ENCODE assay signal across 7 mouse cellular contexts in genomic region chr13:97193420-97193819, GRCm38 (mm10). TPM values are rescaled to one million over a fixed set of nuclear protein-coding genes. Genes with fewer than 3 reads are reported as not detected.
A peak's percentile ranks its signal among the peaks of the same experiment; 100 is the strongest.
DNase-seq lines count a peak whose midpoint lies in the region; ATAC-seq and TF ChIP-seq lines count a peak whose summit lies in the region.

No protein-coding gene starts in this region.

- no peak for TF ChIP-seq CTCF in heart, postnatal 0 days (IDR thresholded peaks at IDR 0.05; ENCODE audit: low read depth)
- no peak for TF ChIP-seq CTCF in left cerebral cortex, adult 2 months (IDR thresholded peaks at IDR 0.05)

- H3K27me3 ChIP-seq in neural tube, embryonic 14.5 days (ENCODE audit: control insufficient read depth, insufficient read depth, low read length) = no peaks in the 10 kb centered on the region
- H3K27me3 ChIP-seq in heart, postnatal 0 days (ENCODE audit: control insufficient read depth, insufficient read depth, low read length) = no peaks in the 10 kb centered on the region
- H3K27me3 ChIP-seq in intestine, embryonic 15.5 days (replicated peaks) = no peaks in the 10 kb centered on the region

- no peak for TF ChIP-seq EP300 in heart, postnatal 0 days (IDR thresholded peaks at IDR 0.05; ENCODE audit: low read depth)

- H3K4me1 ChIP-seq in neural tube, embryonic 14.5 days (ENCODE audit: control insufficient read depth, insufficient read depth, low read length) = no peaks in the 10 kb centered on the region; the same call in 1 of the 2 replicates
- H3K4me1 ChIP-seq in heart, postnatal 0 days (ENCODE audit: control insufficient read depth, insufficient read depth) = no peaks in the 10 kb centered on the region
- H3K4me1 ChIP-seq in intestine, embryonic 15.5 days (replicated peaks) = no peaks in the 10 kb centered on the region

- no peak for DNase-seq in neural tube, embryonic 10.5 days (ENCODE audit: extremely low spot score, low spot score)
- DNase-seq in cerebellum, adult 8-10 months = peak; percentile 68
- peak; percentile 51 for DNase-seq in heart, postnatal 0 days (ENCODE audit: low spot score)
- DNase-seq in left cerebral cortex, adult 2 months (ENCODE audit: extremely low spot score in 1 of 2, low spot score in 2 of 2) = peak; percentile 60 to 66
- peak; percentile 77 for DNase-seq in skeletal muscle tissue, adult 2 months (ENCODE audit: low read depth, low spot score)

- ATAC-seq in neural tube, embryonic 14.5 days (ENCODE audit: low read depth) = peak; percentile 42
- no peak for ATAC-seq in heart, postnatal 0 days (ENCODE audit: insufficient read depth, low read depth)
- no peak for ATAC-seq in intestine, embryonic 15.5 days

- H3K27ac ChIP-seq in neural tube, embryonic 14.5 days (ENCODE audit: low read depth, low read length) = no peak overlapping the region
- H3K27ac ChIP-seq in heart, postnatal 0 days (ENCODE audit: low read depth) = no peak overlapping the region
- H3K27ac ChIP-seq in left cerebral cortex, adult 2 months = no peak overlapping the region
- H3K27ac ChIP-seq in intestine, embryonic 15.5 days = no peak overlapping the region

- WGBS in neural tube, embryonic 14.5 days = 49% methylated on average over 7 of the region's 7 CpGs
- 41% methylated on average over 7 of the region's 7 CpGs for WGBS in heart, postnatal 0 days
- WGBS in intestine, embryonic 15.5 days = 56% methylated on average over 7 of the region's 7 CpGs

- H3K9ac ChIP-seq in neural tube, embryonic 14.5 days (replicated peaks; ENCODE audit: low read depth, low read length) = no peak overlapping the region
- no peak overlapping the region for H3K9ac ChIP-seq in heart, postnatal 0 days (replicated peaks; ENCODE audit: low read depth, low read length)
- H3K9ac ChIP-seq in intestine, embryonic 15.5 days = no peak overlapping the region

- no peaks in the 10 kb centered on the region for H3K9me3 ChIP-seq in neural tube, embryonic 14.5 days (ENCODE audit: control insufficient read depth, low read length)
- no peaks in the 10 kb centered on the region for H3K9me3 ChIP-seq in heart, postnatal 0 days (replicated peaks; ENCODE audit: control insufficient read depth, low read length)
- H3K9me3 ChIP-seq in intestine, embryonic 15.5 days = no peaks in the 10 kb centered on the region

- H3K36me3 ChIP-seq in neural tube, embryonic 14.5 days (ENCODE audit: control insufficient read depth, insufficient read depth, low read length) = no peaks in the 10 kb centered on the region
- H3K36me3 ChIP-seq in heart, postnatal 0 days (replicated peaks; ENCODE audit: control insufficient read depth, insufficient read depth, low read length) = 0 out of 2 replicates have a peak, but pooled peaks cover 3% of the 10 kb centered on the region
- H3K36me3 ChIP-seq in intestine, embryonic 15.5 days = no peaks in the 10 kb centered on the region

- H3K4me2 ChIP-seq in neural tube, embryonic 14.5 days (ENCODE audit: low read depth, low read length) = no peak overlapping the region
- H3K4me2 ChIP-seq in heart, postnatal 0 days (ENCODE audit: low read depth, low read length) = no peak overlapping the region
- no peak overlapping the region for H3K4me2 ChIP-seq in intestine, embryonic 15.5 days (replicated peaks)

- intact Hi-C loops in left cerebral cortex, adult 2 months (cut with DNase I) = no loop called here

- H3K4me3 ChIP-seq in neural tube, embryonic 14.5 days (ENCODE audit: low read depth, low read length) = no peak overlapping the region
- H3K4me3 ChIP-seq in heart, postnatal 0 days (ENCODE audit: low read depth, low read length) = no peak overlapping the region
- no peak overlapping the region for H3K4me3 ChIP-seq in left cerebral cortex, adult 2 months
- no peak overlapping the region for H3K4me3 ChIP-seq in intestine, embryonic 15.5 days (replicated peaks)

RNA-seq across cellular contexts. Expression of gene Hexb, which starts 4.7 kb away (rescaled TPM):
- 48.2 and 54.1 TPM in 2 replicates for polyA plus RNA-seq in neural tube, embryonic 14.5 days (2014; fragmentation: Nextera tagmentation; extraction: Ambion mirVana)
- total RNA-seq in heart, postnatal 0 days (2014; rRNA removed; ENCODE audit: low replicate concordance) = 21.9 and 32.0 TPM in 2 replicates
- 21.4 and 26.5 TPM in 2 replicates for polyA plus RNA-seq in heart, postnatal 0 days (2015; fragmentation: Nextera tagmentation; extraction: Ambion mirVana)
- total RNA-seq in left cerebral cortex, adult 2 months (2021) = 100 to 1,000 TPM; 102 to 103 TPM
- 93.1 and 94.7 TPM in 2 replicates for polyA plus RNA-seq in intestine, embryonic 15.5 days (2015; fragmentation: Nextera tagmentation; extraction: Ambion mirVana)

RNA-seq across cellular contexts. Expression of gene Enc1, which starts 47.5 kb away (rescaled TPM):
- 72.3 and 94.5 TPM in 2 replicates for polyA plus RNA-seq in neural tube, embryonic 14.5 days (2014; fragmentation: Nextera tagmentation; extraction: Ambion mirVana)
- total RNA-seq in heart, postnatal 0 days (2014; rRNA removed; ENCODE audit: low replicate concordance) = 10.2 and 10.9 TPM in 2 replicates
- polyA plus RNA-seq in heart, postnatal 0 days (2015; fragmentation: Nextera tagmentation; extraction: Ambion mirVana) = 1.5 and 1.7 TPM in 2 replicates
- 100 to 1,000 TPM; 653 to 683 TPM for total RNA-seq in left cerebral cortex, adult 2 months (2021)
- 6.0 and 6.1 TPM in 2 replicates for polyA plus RNA-seq in intestine, embryonic 15.5 days (2015; fragmentation: Nextera tagmentation; extraction: Ambion mirVana)

RNA-seq across cellular contexts. Expression of gene Gfm2, which starts 55.7 kb away (rescaled TPM):
- 36.1 and 40.5 TPM in 2 replicates for polyA plus RNA-seq in neural tube, embryonic 14.5 days (2014; fragmentation: Nextera tagmentation; extraction: Ambion mirVana)
- 23.5 and 34.1 TPM in 2 replicates for total RNA-seq in heart, postnatal 0 days (2014; rRNA removed; ENCODE audit: low replicate concordance)
- 24.0 and 24.9 TPM in 2 replicates for polyA plus RNA-seq in heart, postnatal 0 days (2015; fragmentation: Nextera tagmentation; extraction: Ambion mirVana)
- 10 to 100 TPM; 26.9 to 28.3 TPM for total RNA-seq in left cerebral cortex, adult 2 months (2021)
- polyA plus RNA-seq in intestine, embryonic 15.5 days (2015; fragmentation: Nextera tagmentation; extraction: Ambion mirVana) = 34.6 and 35.7 TPM in 2 replicates

RNA-seq across cellular contexts. Expression of gene Nsa2, which starts 55.7 kb away (rescaled TPM):
- 46.9 and 50.3 TPM in 2 replicates for polyA plus RNA-seq in neural tube, embryonic 14.5 days (2014; fragmentation: Nextera tagmentation; extraction: Ambion mirVana)
- total RNA-seq in heart, postnatal 0 days (2014; rRNA removed; ENCODE audit: low replicate concordance) = 23.4 and 42.2 TPM in 2 replicates
- polyA plus RNA-seq in heart, postnatal 0 days (2015; fragmentation: Nextera tagmentation; extraction: Ambion mirVana) = 43.3 and 47.1 TPM in 2 replicates
- 10 to 100 TPM; 36.8 to 37.1 TPM for total RNA-seq in left cerebral cortex, adult 2 months (2021)
- 54.5 and 58.9 TPM in 2 replicates for polyA plus RNA-seq in intestine, embryonic 15.5 days (2015; fragmentation: Nextera tagmentation; extraction: Ambion mirVana)

Comparison
In these comparisons a context has a peak if more than half of its experiments do, and no peak if none do; other contexts are left out.
1. RNA of gene Enc1, which starts 47.5 kb away (polyA plus RNA-seq): 72.3 to 94.5 TPM in neural tube, embryonic 14.5 days; 6.0 to 6.1 TPM in intestine, embryonic 15.5 days and 1.5 to 1.7 TPM in heart, postnatal 0 days; every median in the first group is over 10 times any median in the second.